Mouse (Mus musculus): Measurements from ENCODE around the gene Tada2b.
A peak's percentile ranks its signal among the peaks of the same experiment; 100 is the strongest.

Tada2b gene

DNA sequence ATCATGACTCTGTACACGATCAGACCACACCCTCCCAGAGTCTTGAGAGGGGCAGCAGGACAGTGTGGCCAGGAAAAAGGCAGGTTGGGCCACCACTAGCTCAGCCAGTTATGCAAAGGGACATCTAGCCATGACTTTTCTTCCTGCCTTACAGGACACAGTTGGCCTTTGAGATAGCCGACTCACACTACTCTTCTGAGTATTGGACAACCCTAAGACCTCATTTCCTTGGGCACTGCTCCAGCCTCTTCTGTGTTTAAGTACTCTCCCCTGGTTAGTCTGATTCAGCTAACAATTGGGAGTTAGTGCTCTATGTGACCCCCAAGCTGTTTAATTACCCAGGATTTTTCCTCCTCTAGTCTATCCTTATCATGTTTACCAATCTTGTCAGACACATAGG lies 4.3 kb downstream of the Tada2b start:
- no peak for DNase-seq

DNA sequence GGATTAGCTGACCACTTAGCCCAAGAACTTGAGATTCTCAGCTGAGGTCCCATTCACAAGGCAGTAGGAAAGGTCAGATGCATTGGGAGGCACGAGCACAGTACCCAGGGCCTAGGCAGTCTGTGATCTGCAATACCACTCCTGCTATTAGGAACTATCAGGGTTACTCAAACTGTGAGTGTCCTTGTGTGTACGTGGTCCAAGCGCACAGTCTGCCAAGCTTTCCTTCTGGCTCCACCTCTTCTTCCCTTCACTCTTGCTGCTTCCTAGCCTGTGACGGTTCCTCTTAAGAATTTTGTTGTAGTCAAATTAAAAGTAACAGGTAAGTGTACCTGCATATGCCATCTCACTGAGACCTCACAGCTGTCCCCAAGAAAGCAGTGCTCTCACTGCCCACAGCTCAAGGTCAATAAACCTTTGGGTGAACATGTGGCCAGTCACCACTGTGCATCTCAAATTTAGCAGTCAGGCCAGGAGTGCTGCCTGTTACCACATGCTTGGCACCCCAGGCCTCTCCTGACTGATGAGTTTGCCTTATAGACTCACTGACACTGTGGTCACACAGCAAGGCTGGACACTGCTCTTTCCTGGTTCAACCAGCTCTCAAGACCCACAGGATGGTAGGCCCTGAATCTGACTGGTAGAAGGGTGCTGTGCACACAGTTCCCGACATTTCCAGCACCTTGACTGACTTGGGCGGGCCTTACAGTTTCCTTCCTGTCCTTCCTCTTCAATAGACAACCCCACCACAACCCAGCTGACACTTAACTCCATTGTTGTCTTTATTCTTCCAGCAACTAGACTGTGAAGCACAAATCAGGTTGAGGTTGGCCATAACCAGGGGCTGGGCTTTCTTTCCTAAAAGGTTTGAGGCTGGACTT lies 5.3 kb downstream of the Tada2b start:
- DNase-seq = no peak

DNA sequence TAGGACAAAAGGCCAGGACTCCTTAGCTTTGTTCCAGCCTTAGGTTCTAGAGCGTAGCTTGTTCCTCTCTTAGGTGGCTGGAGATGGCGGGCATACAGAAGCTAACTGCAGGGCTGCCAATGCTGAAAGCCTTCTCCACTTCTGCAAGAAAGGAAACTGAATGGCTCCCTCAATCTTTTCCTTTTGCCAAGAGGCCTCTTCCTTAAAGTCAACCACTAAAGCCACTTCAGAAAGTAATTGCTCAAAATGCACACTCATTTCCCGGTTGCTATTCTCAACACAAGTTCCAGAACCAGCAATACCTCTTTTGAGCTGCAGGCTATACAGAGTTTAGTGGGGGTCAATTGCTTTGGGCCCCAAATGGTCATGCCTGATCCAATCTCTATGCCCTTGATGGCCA lies 6.6 kb downstream of the Tada2b start:
- no peak for DNase-seq

DNA sequence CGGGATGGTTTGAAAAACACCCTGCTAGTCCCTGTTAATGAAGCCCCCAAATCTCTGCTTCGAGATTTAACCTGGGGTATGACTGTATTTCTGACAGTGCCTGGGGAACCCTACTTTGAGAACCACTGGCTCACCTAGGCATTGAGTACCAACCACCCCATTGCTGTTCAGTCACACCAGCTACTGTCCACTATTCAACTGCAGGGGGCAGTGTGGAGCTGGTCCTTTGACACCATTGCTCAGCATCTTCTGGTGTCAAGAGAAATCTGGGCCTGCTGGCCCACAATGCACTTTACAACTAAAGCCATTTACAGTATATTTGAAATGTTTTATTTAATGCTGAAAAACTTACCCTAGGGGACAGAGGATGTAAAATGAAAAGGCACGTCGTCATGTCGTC lies 9.8 kb downstream of the Tada2b start:
- DNase-seq = peak; percentile 82

DNA sequence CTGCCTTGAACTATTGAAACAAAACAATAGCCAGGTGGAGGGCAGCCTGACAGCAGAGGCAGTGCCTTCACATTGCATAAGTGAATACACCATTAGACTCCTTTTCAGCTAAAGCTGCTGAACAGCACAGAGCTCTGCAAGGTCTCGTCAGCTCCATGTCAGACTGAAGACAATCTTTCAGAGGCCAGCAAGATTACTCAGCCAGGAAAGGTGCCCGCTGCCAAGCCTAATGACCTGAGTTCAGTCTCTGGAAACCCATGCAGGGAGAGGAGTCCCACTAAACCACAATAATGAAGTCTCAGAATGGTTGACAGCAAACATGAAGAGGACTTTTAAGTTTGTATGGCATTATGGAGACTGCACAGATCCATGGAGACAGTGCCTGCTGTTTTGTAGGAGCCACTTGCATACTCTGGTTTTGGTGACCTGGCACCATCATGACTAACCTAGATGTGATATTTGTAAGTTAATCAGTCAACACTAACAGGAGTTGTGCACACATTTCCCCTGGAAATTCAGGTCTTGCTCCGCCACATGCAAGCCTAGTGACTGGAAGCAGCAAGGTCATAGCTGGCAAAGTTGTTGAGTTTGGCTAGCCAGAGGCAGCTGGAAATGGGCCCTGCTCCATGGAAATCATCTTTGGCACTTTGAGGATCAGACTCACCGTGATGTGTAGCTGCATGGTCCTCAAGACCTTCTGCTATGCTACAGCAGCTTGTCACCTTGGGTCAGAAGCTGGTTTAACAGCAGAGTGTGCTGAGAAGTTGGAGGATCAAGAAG lies 11.0 kb downstream of the Tada2b start:
- no peak for DNase-seq

DNA sequence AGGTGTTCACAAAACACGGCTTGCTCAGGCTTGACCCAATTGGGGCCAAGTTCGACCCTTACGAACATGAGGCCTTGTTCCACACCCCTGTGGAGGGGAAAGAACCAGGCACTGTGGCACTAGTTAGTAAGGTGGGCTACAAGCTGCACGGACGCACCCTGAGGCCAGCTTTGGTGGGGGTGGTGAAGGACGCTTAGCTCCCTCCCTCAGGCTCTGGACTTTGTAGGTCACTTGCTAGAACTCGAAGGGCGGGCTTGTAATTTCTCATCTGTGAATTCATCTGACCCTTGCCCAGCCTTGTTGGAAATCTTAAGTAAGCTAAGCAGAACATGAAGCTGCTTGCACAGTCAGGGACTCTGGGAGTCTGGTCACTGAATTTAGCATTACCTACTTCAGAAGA lies 12.9 kb downstream of the Tada2b start:
- no peak for DNase-seq

DNA sequence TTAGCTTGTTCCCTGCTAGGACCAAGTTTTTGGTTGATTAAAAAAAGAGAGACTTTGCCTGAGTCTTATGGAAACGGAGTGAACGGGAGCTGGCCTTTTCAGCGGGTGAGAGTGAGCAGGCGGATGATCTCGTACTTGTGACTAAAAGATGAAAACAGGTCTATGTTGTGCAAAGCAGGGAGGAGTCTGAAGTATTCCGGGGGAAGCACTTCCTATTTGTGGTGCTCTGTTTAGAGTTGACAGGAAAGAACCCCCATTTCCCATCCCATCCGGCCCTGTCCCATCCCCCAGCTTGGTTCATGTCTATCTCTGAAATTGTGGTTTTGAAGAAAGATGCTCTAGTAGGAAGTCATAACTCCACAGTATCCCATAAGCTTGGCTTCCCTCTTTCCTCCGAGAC lies 18.2 kb downstream of the Tada2b start:
- DNase-seq = no peak

DNA sequence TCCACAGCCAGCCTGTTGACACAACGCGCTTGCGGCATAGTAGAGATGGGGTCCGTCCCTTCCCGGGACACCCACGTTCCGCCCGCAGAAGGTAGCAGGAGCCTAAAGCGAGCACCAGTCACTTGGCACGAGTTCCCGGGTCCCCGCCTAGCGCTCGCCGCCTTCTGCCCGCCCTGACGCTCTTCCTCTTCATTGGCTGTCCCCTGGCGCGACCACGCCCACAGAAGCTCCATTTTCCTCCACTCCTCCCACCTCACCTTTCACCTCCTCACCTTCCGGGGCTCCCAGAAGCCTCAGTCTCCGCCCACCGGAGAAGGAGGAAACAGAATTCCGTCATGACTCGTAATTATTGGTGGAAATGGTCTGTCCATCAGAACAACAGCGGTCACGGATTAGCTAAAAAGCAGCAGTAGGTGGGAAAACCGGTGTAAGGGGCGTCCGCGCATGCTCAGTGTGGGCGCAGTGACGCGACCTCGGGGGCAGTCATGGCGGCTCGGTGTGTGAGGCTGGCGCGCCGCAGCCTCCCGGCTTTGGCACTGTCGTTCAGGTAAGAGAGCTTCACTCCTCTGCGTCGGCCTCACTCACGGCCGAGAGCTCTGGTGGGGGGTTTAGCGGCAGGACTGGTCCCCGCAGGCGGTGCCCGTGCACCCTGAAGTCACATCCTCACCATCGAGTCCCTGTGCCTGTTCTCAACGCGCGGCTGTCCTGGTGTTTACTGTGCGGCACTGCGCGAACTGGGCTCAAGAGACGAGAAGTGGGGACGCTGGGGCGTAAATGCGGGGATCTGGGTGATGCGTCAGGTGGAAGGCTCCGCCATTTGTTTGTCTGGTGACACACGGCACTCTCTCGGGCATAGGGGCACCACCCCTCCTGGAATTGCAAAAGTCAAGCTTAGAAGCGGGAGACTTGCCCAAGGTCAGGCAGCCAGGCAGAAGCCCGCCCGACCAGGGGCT lies 19.1 kb downstream of the Tada2b start, which contains the start of gene Grpel1:
Gene Grpel1, plus strand, starts transcription at position 290 of the 953 bp plus-strand sequence.
- peak; percentile 100 for DNase-seq

DNA sequence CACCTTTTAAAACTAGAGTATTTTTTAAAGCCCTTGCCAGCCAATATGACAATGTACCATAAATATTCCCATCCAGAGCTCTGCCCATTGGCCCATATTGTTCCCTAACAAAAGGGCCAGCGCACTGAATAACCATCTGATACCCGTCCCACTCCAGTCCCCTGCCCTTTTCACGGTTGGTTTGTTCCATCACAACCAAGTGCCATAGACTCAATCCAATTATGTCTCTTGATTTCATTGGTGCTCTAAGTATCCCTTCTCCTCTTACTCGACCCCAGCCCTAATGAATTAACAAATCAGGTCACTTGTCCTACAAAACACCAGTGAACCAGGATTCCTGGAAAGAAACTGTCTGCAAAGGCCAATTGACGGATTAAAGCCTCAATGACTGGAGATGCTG lies 20.7 kb downstream of the Tada2b start:
- peak; percentile 96 for DNase-seq

DNA sequence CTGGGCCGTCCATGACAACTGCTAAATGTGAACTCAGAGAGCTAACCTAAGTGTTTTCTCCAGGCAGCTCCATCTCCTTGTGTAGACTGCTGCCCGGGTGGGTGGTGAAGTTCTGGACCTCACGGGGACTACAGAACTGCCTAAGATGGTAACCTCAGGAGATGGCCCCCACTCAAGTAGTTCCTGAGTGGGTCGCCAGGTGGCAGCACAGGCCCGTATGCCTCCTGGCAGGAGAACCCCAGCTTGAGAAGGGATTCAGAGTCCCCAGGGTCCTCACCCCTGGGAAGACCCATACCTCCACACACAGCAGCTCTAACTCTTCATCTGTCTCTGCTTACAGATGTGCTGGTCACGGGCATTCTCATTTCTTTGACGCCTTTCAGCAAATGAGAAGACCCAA lies 21.3 kb downstream of the Tada2b start:
- peak; percentile 85 for DNase-seq

DNA sequence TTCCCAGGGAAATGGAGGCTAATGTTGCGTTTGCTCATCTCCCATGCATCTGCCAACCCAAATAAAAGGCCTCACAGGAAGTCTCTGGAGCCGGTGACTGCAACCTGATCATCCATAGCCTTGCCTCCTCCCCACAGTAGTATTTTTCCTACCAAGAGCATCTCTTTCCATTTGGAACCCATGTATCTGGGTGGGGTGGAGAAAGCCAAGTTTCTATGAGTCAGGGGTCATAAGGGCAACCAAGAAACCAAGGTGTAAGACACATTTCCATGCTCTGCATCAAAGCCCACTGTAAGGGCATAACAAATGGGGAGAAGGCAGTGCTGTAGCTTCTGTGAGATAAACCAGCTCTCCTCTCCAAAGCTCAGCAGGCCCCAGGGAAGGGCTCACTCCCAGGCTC lies 22.9 kb downstream of the Tada2b start:
- DNase-seq = no peak

DNA sequence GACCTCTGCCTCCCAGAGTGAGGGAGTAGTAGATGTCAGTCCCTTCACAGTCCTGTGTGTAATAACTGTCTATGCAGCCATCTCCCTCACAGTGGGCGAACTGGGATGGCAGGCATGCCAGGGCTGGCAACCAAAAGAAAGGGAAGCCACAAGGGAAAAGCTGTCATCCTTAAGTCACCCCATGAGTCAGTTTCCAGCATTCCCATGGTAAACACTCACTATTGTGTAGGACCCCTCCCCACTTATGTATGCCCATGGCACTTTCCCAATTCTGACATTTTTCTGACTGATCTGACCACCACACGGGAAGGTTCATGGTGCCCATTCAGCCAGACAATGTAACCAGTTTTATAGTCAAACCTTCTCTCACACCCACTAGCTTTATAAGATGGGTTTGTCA lies 23.4 kb downstream of the Tada2b start:
- DNase-seq = no peak

DNA sequence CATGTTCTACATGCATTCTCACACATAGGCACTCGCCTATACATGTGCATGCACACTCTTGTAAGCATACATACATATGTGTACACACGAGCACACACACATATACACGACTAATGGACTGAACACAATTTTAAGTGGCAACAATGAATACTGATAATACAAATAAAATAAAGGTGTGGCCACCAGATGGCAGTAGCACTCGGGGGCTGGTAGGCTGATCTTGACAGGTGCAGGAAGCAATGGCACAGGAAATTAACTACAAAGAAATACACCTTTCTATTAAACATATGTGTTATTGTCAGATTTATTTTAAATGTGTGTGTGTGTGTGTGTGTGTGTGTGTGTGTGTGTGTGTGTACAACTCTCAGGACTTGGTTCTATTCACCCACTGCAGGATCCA lies 25.2 kb downstream of the Tada2b start:
- DNase-seq = peak; percentile 67

DNA sequence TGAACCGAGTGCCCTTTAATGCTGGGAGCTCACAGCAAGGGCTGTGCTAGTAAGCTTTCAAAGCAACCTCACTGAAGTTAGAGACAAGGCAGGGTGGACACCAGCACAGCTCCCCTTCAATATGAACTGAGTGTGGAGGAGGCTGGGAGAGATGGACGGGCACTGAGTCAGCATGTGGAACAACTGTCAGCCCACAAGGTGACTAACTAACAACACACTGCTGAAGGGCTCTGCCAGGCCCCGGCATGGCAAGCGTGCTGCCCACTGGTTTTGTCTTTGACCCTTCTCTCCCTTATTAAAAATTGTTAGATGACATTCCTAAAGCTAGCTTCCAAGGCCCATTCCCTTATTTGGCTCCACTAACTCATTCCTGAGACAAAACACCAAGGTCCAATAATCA lies 26.4 kb downstream of the Tada2b start:
- no peak for DNase-seq

DNA sequence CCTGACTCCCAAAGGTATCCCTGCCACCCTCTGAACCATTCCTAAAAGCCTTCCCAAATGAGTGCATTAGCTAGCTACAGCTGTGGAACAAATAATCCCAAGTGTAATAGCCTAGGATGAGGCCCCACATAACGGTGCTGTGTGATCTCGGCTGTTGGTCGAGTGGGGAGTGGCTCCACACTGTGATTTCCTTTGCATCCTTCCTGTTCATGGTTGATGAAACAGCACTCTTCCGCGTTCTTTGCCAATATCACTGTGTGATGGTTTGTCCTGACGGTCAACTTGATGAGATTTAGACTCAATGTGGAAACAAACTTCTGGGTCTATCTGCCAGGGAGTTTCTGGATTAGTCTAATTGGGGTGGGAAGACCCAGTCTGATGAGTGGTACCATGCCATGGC lies 31.3 kb downstream of the Tada2b start:
- DNase-seq = no peak

DNA sequence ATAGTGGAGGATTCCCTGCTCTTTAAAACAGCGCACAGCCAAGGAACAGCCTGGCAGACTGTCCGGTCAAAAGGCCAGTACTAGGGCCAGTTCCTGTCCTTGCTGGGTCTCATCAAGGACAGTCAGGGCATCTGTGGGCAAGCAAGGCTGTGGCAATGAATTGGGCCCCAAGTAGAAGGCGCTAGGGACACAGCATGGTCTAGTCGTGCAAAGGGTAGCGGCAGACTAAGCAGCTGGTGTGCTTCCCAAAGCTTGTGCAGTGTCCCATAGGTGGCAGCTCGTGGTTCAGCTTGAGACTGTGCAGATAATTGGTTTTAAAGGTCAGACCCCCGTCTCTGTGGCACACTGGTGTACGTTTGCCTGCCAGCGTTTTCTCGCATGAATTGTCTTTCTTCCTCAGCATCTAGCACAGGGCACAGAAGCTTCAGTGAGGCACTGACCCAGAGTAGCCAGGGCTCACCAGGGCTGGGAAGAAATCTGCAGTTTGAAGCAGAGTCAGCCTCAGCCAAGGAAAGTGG lies 32.2 kb downstream of the Tada2b start:
- peak; percentile 67 for DNase-seq

DNA sequence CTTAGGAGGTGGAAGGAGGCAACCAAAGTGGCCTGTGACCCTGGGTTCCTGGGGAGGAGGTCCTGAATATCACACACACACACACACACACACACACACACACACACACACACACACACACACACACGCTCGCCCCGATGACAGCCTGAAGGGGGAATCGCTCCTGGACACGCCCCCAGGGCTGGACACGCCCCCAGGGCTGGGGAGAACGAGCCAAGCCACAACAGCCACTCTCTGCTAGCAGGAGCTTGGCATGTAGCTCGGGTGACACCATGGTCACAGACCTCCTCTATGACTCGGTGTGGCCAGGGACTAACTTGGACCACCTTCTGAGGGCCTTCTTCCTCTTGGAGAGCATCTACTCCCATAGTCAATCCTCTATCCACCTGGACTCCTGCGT lies 33.0 kb downstream of the Tada2b start:
- DNase-seq = peak; percentile 63

DNA sequence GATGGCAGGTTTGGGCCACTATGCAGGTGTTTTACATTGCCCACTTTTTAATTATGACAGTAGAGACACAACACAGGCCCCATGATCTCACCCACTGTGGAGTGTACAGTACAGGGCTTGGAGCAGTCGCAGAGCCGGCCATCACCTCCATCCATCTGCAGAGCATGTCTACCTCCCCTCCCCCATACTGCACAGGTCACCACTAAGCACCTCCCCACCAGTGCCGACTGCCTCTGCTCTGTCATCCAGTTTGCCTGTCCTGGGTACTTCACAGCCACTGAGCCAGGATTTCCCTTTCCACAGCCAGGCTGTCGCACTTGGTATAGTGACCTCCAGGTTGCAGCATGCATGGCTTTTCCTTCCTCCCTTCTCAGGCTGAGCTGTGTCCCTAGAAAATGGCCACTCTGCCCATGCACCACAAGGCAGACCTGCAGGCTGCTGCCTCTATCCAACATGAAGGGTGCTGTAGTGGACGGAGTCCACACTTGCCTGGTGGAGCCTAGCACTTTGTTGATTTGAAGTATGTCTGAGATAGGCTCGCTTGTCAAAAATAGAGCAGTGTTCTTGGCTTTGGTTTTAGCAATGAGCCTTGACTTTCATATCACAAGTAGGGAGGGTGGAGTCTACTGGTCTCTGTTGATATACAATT lies 34.3 kb downstream of the Tada2b start:
- DNase-seq = no peak

DNA sequence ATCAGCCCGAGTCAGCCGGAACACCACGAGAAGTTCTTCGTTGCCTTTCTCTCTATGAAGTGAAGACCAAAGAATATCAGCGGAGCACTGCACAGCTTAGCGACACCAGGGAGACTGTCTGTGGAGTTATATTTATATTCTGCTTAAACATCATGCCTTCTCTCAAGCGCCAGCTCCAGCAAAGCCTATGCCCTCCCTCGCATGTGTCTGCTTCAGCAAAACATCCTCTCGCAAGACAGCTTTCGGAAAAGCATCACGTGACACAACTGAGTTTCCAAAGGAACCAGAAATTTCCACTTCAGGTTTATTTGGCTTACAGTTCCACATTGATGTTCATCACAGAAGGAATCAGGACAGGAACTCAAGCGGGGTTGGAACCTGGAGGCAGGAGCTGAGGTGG lies 36.2 kb downstream of the Tada2b start:
- DNase-seq = no peak

DNA sequence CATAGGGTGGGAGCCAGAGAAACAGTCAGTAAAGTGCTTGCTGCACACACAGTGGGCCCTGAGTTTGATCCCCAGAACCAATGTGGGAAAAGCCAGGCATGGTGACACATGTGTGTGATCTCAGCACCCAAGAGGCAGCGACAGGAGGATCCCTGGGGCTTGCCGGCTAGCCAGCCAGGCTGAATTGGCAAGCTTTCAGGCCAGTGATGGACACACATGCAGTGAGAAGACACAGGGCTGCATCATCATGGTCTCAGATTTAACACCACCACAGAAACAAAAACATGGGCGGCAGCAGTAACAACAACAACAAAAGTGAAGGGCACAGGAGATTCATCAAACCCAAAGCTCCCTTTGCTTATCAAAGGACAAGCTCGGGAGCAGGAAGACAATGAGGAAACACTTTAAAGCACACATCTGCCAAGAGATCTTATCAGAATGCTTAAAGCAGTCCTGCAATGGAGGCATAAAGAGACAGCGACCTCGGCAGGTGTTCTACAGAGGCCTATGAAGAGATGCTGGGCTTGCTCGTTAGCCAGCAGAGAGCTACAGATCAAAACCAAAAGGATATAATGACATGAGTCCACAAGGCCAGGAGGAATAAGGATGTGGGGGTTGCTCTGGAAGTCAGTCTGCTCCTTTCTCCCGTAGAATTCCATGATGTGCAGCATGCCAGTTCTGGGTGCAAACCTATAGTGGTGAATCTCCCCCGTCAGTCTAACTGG lies 37.8 kb downstream of the Tada2b start:
- no peak for DNase-seq

DNA sequence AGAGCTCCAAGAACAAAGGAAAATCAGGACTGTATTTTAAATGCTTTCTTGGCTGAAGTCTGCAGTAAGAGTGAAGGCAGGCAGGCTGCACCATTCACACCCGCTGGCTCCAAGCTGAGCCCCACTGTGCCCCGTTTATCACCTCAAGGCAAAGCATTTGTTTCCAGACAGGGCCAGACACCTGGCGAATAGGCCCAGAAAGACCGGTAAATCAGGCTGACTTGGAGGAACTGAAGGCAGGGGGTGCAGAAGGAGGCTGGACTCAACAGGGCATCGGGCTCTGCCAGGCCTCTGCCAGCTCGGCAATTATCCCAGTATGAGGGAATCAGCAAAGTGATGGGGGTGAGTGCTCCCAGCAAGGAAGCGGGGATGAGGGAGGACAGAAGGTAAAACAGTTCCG lies 39.1 kb downstream of the Tada2b start:
- no peak for DNase-seq

DNA sequence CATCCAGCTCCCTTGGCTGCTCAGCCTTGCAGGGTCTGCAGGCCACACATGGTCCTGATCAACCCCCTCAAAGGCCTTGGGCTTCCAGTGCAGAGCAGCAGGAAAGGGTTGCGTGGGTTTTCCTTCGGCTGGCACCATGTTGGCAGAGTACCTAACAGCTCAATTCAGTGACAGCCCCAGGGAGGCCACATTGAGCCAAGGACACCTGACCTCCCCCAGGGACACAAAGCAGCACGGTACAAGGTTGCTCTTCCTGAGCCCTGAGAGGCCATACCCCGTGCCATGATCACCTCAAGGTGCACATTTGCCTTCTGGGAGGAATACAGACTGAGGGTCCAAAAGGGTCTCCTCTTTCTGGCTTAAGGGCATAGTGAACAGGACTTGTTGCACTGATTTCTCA lies 39.5 kb downstream of the Tada2b start:
- no peak for DNase-seq

Measured in retina, postnatal 1 day (tissue).